ENCODE assay signal across 9 mouse cellular contexts in the genomic region with DNA sequence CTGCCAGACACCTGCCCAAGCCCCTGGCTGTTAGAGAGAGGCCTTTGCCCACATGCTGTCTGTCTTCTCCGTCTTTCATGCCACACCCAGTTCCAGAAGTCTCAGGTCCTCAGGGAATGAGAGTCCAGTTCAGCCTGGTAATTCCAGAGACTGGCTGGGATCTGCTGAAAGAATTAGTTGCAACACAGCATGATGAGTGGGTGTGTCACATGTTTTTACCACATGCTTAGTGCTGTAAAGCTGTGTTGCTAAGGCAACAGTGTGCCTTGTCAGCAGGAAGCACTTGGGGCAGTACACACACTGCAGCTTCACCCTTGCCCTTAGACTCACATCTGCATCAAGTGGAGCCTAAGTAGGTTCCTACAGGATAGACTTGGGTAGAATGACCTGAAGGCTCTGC. TPM values are rescaled to one million over a fixed set of nuclear protein-coding genes. Genes with fewer than 3 reads are reported as not detected.
A peak's percentile ranks its signal among the peaks of the same experiment; 100 is the strongest.
DNase-seq lines count a peak whose midpoint lies in the region; ATAC-seq and TF ChIP-seq lines count a peak whose summit lies in the region.
"Had no signal": no experiment of that assay in that cellular context is flagged by ENCODE, and none has a peak within 500 bp of the region (broad histone marks: within the 10 kb centered on the region; RNA-seq: fewer than 3 reads in every experiment).

No protein-coding gene starts in this region.

- intact Hi-C loops in left cerebral cortex, postnatal 36 days (cut with DNase I): no loop called here

- no peak overlapping the region for H3K4me2 ChIP-seq in forebrain, postnatal 0 days (ENCODE audit: low read depth)
- H3K4me2 ChIP-seq in forebrain, embryonic 13.5 days: no peak overlapping the region
- no peak overlapping the region for H3K4me2 ChIP-seq in stomach, embryonic 15.5 days
- H3K4me2 ChIP-seq: neural tube, embryonic 13.5 days had no signal

- no peaks in the 10 kb centered on the region for H3K36me3 ChIP-seq in forebrain, postnatal 0 days (ENCODE audit: insufficient read depth)
- no peaks in the 10 kb centered on the region for H3K36me3 ChIP-seq in forebrain, embryonic 13.5 days (ENCODE audit: poor library complexity, severe bottlenecking)
- H3K36me3 ChIP-seq in stomach, embryonic 15.5 days: no peaks in the 10 kb centered on the region
- H3K36me3 ChIP-seq: neural tube, embryonic 13.5 days had no signal

- no peaks in the 10 kb centered on the region for H3K27me3 ChIP-seq in forebrain, postnatal 0 days (ENCODE audit: insufficient read depth, low read length)
- no peaks in the 10 kb centered on the region for H3K27me3 ChIP-seq in forebrain, embryonic 13.5 days
- no peaks in the 10 kb centered on the region for H3K27me3 ChIP-seq in stomach, embryonic 15.5 days (replicated peaks)
- H3K27me3 ChIP-seq: neural tube, embryonic 13.5 days had no signal

- H3K4me1 ChIP-seq in forebrain, postnatal 0 days (ENCODE audit: insufficient read depth): no peaks in the 10 kb centered on the region
- H3K4me1 ChIP-seq in forebrain, embryonic 13.5 days: no peaks in the 10 kb centered on the region
- H3K4me1 ChIP-seq in stomach, embryonic 15.5 days: 0 out of 2 replicates have a peak, but pooled peaks cover 5% of the 10 kb centered on the region
- H3K4me1 ChIP-seq: neural tube, embryonic 13.5 days had no signal

- H3K27ac ChIP-seq in forebrain, postnatal 0 days (ENCODE audit: low read depth, low read length): no peak overlapping the region
- no peak overlapping the region for H3K27ac ChIP-seq in forebrain, embryonic 13.5 days
- H3K27ac ChIP-seq in stomach, embryonic 15.5 days: peak overlapping the region; percentile 65; the same call in 1 of the 2 replicates
- H3K27ac ChIP-seq: neural tube, embryonic 13.5 days had no signal

- ATAC-seq in forebrain, postnatal 0 days: no peak
- no peak for ATAC-seq in forebrain, embryonic 13.5 days
- peak; percentile 59; the same call in 1 of the 2 replicates for ATAC-seq in stomach, embryonic 15.5 days (ENCODE audit: insufficient read depth, low FRiP score, low read depth)

- no peaks in the 10 kb centered on the region for H3K9me3 ChIP-seq in forebrain, postnatal 0 days (ENCODE audit: low read length)
- H3K9me3 ChIP-seq in forebrain, embryonic 13.5 days (replicated peaks): no peaks in the 10 kb centered on the region
- no peaks in the 10 kb centered on the region for H3K9me3 ChIP-seq in stomach, embryonic 15.5 days
- H3K9me3 ChIP-seq: neural tube, embryonic 13.5 days had no signal

- WGBS in forebrain, postnatal 0 days: 57% methylated on average over 1 of the region's 1 CpGs
- 74% methylated on average over 1 of the region's 1 CpGs for WGBS in forebrain, embryonic 13.5 days
- 61% methylated on average over 1 of the region's 1 CpGs for WGBS in stomach, embryonic 15.5 days

- H3K4me3 ChIP-seq in forebrain, postnatal 0 days (ENCODE audit: low read depth, low read length): no peak overlapping the region
- H3K4me3 ChIP-seq in forebrain, embryonic 13.5 days: no peak overlapping the region
- no peak overlapping the region for H3K4me3 ChIP-seq in stomach, embryonic 15.5 days (replicated peaks)
- H3K4me3 ChIP-seq: neural tube, embryonic 13.5 days had no signal

- H3K9ac ChIP-seq in forebrain, postnatal 0 days: no peak overlapping the region
- H3K9ac ChIP-seq in forebrain, embryonic 13.5 days: no peak overlapping the region
- no peak overlapping the region for H3K9ac ChIP-seq in stomach, embryonic 15.5 days
- H3K9ac ChIP-seq: neural tube, embryonic 13.5 days had no signal

- peak; percentile 3 for DNase-seq in forebrain, postnatal 0 days
- peak; percentile 59 for DNase-seq in CD4-positive helper T cell, adult 2 months (ENCODE audit: low read depth, low spot score)
- DNase-seq in gonadal fat pad, adult 2 months (ENCODE audit: low read depth): peak; percentile 98
- DNase-seq in left cerebral cortex, postnatal 36 days (ENCODE audit: low spot score in 2 of 2): peak; percentile 11 to 21
- no peak for DNase-seq in cerebellum, postnatal 10 days
- DNase-seq in retina, embryonic 14.5 days (ENCODE audit: low spot score): no peak

- TF ChIP-seq CTCF in forebrain, postnatal 0 days (IDR thresholded peaks at IDR 0.05; ENCODE audit: low read depth): no peak

RNA-seq across cellular contexts. Expression of a gene that starts 40.1 kb away (rescaled TPM):
- 9.6 and 13.3 TPM in 2 replicates for total RNA-seq in forebrain, postnatal 0 days (2014; rRNA removed)
- polyA plus RNA-seq in forebrain, postnatal 0 days (2015; fragmentation: Nextera tagmentation; extraction: Ambion mirVana): 8.2 and 9.3 TPM in 2 replicates
- polyA plus RNA-seq in forebrain, embryonic 13.5 days (2015; fragmentation: Nextera tagmentation; extraction: Ambion mirVana): 1.9 and 2.3 TPM in 2 replicates
- polyA plus RNA-seq in gonadal fat pad, adult 2 months (2012; rRNA removed): 45.3 and 49.0 TPM in 2 replicates
- total RNA-seq in left cerebral cortex, postnatal 36 days (2021): 10 to 100 TPM in 1 of 2 experiments, 1 to 10 TPM in 1; 8.6 to 14.5 TPM
- polyA plus RNA-seq in stomach, embryonic 15.5 days (2015; fragmentation: Nextera tagmentation; extraction: Ambion mirVana): 30.7 and 37.0 TPM in 2 replicates

Comparison
In these comparisons a context has a peak if more than half of its experiments do, and no peak if none do; other contexts are left out.
1. DNase-seq: peak in forebrain, postnatal 0 days (single experiment), CD4-positive helper T cell, adult 2 months (single experiment), gonadal fat pad, adult 2 months (single experiment) and left cerebral cortex, postnatal 36 days (2 of 2); none in cerebellum, postnatal 10 days (0 of 2) and retina, embryonic 14.5 days (single experiment).